Mouse (Mus musculus) fat pad, adult 2 months (tissue): ENCODE measurements at regions not wholly inside any gene's neighbourhood (a gene's known extent, or its start where the extent isn't known, plus 50 kb on each side); places are given as distances from the start of the nearest gene placed in this dataset.

Experiments
- DNase-seq: peaks from one replicate; pipeline ENCODE4 v3.0.0-alpha.2; 2011; ENCODE audit warnings: low read depth, low spot score; ENCODE audit errors: extremely low read depth

DNA sequence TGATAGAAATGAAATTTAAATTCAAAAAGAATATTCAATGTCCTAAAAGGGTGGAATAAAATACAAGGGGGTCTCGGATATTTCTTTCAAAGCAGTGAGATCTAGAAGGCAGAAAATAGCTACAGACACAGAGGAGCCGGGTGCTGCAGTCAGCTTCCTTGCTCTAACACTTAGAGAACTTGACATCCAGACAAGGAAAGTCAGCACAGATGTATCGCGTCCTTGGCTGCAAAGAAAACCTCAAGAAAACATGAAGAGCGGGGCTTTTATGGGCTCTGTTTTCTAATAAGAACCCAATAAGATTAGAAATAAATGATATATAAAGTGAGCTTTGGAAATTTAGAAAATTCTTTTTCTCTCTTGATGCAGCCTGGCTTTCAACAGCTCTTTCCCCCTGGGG lies 53.1 kb upstream of the Glis3 start:
- no peak for DNase-seq

DNA sequence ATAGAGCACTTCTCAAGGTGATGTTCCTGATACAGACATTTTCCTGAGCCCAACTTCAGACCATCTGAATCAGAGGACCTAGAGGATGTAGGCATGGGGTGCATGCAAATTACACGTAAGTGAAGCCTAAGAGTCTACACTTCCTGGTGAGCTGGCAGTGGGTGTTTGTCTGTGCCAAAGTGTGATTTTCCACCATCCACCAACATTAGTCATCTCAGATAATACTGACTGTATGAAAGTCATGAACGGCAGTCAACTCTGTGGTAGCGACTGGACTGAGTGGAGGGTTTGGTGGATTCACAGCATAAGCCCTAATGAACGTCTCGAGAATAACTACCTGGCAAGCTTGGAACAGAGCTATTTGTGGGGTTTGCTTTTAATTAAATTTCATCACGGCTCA lies 53.9 kb upstream of the Glis3 start:
- no peak for DNase-seq

DNA sequence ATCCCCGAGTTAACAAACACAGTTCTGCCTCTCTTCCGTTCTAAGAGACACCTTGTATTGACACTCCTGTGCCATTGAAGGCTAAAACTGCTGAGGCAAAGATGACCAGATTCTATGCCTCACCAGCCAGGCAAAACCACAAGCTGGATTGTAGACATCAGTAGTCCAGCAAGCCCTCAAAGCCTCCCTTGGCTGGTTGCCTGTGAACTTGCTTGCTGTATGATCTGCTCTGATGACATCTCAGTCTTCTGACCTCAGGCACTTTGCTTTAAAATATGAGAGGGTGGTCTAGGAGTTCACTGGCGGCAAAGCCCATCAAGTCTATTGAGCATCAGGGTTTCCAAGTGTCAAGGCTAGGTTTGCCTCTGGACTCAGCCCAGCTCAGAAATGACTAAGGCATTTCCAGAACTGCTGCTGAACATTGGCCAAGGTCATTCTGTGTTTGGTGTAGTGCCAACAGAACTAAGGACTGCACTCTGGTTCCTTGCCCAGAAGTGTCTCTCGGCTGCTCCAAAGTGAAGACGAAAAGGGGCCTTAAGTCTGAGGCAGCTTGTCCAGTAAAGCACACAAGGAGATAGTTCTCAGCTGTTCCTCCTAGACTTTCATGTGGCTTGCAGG lies 63.4 kb upstream of the Glis3 start:
- peak; percentile 8 for DNase-seq

DNA sequence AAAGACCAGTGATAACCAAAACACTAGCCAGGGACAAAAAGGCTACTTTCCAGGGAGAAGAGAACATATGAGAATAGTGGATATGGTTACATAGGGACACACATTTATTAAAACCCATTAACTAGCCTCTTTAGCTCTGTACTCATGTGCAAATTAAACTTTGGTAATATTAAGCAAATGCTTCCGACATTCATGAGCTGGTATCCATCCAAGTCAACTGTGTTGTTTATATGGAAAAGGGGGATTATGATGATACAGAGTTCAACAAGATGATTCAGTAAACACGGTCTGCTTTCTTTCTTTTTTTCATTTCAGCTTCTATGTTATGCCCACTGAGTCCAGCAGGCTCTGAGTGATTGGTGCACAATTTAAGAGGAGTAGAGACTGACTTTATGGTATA lies 65.2 kb upstream of the Glis3 start:
- no peak for DNase-seq

DNA sequence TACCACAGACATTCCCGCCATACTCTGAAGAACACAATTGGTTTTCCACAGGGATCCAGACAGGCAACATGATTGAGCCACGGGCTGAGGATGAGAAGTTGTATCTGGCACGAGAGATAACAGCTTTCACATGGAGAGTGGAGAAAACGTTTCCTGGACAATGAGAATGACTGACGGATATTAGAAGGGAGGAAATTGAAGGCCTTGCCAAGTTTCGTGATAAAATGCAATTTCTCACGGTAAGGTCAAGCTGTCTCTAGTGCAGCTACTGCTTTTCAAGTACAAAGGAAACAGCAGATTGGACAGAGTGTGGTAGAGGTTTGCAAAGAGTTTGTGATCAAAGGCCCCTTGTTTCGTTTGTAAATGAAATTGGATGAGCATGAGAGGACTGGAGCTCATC lies 65.7 kb upstream of the Glis3 start:
- DNase-seq = no peak

DNA sequence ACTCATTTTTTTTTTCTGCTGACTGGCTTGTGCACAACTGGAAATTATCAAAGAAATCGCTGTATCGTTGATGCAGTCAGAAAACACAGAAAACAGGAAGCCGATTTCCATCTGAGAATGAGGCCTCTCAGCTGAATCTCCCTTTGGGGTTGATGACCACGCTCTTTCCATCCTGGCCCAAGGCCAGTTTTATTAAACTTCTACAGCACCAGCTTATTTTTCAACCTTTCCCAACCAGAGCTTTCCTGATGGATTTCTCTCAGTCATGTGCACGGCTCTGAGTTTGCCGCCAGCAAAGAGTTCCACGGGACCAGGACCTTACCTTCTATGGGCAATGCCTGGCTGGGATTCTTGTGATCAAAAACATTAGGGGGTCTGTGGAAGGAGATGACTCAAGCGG lies 71.2 kb upstream of the Glis3 start:
- no peak for DNase-seq

DNA sequence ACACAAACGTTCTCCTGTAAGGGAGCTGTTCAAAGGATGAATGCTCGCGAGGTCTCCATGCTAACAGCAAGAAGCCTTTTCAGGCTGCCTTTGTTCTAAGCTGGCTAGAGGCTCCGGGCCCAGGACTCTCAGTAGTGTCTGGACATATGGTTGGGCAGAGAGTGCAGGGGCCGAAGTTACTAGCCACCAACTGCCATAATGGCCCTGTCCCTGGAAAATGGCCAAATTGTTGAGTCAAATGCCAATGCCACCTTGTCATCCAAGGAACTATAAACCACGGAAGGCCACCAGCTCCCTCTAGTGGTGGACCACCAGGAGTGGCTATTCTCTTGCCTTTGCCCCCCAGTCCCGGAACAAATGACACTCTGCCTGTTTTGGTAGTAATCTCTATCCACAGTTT lies 76.0 kb upstream of the Slc1a1 start:
- no peak for DNase-seq

DNA sequence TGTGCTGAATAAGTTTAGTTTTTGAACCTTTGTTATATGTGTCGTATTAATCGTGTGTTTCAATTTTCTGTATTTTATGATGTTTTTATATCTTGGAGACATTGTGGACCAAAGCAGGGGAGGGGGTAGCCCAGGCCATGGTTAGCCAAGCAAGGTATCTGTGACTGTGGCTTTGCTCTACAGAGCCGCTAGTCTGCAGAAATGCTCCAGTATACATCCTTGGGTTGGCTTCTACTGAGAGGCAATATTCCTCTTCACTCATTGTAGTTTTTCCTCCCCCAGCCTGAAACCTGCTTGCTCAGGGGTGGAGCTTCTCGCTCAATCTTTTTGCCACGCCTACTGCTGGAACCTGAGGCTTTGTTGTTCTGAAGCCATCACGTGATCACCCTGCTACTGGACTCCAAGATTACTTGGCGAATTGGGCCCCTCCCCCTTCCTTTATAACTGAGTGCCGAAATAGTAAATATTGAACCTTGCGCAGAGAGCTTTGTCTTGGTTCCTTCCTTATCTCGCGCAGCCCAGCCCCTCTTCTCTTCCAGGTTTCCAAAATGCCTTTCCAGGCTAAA lies 70.0 kb upstream of the Slc1a1 start:
- no peak for DNase-seq

DNA sequence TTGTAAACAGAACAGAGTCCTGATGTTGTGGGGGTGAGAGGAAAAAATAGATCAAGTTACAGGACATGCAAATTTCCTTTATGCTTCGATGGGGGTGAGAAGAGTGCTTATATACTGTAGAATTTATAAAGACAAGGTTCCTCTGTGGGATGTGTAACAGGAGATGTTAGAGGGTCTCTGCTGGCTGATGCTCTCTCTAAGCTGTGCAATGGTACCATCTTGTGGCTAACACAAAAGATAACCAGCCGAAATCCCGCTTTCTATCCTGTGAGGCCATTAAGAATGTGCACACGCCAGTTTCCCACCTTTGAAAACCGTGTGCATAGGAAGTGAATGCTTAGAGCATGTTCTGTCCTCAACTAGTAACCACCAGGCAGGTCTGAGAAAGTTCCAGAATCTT lies 66.6 kb upstream of the Slc1a1 start:
- DNase-seq = no peak

DNA sequence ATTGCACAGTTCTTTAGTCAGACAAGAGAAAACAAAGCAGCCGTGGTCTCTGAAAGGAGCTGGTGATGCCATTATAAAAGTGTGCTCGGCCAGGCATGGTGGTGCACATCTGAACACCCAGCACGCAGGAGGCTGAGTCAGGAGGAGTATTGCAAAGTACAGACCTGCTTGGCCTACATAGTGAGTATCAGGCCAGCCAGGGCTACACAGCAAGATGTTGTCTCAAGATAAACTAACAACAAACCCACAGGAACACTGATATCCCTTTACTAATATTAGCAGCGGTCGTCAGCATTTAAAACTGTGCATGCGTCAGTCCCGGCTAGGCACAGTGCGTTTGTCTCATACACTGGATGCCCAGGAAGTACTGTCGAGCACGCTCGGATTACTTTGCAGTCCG lies 64.4 kb upstream of the Slc1a1 start:
- no peak for DNase-seq

DNA sequence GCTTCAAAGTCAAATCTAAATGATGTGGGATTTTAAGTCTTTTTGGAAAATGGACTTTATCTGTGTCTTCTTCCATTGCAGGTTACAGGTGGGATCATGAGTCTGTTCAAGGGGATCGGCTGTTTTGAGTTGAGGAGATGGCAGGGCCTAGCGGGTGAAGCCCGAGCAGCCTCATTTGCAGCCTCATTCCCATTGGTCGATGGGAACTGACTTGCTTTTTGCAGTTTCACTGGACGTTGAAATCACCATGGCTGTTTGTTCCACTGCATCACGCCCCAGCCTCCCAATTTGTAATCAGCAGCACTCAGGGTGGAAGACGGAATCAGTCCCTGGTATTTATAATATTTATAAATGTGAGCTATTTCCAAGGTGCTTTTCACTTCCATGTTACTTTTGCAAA lies 63.0 kb upstream of the Slc1a1 start:
- no peak for DNase-seq

DNA sequence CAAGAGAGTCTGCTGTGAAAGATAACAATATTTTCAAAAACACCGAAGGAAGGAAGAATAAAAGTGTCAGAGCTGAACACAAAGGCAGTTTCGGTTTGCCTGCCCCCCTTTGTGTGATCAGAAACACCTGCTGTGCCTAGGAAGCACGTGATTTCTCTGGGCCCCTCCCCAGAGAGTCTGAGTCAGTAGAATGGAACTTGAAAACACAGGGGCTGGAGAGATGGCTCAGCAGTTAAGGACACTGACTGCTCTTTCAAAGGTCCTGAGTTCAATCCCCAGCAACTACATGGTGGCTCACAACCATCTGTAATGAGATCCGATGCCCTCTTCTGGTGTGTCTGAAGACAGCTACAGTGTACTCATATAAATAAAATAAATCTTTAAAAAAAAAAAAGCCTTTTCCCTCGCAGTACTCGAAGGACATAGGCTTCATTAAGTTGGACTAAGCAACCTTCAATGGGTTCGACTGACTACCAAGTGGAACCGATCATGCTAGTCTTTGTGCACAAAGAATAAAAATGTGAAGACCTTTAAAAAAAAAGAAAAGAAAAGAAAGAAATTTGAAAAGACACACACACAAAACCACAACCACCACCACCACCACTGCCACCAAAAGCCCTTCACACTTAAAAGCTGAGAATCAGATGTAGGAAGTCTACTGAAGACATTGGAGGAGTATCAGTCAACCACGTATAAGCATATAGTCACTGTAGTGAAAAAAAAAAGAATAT lies 61.8 kb upstream of the Slc1a1 start:
- DNase-seq = no peak

DNA sequence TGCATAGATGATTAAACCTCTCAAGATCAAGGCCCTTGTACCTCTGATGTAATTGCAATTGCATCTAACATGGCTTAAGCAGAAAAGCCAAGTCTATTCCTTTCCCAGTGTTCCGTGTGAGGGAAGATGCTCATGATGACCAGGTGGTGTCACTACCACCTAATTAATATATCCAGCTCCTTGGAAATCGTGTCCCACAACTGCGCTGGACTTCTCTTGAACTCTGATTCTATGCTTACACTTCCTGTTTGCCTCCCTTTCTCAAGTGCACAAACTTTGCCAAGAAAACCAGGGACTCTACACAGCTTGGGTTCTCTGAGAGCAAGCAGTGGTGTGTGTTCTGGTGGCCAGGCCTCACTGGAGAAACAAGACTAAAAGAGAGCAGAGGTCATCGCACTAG lies 58.0 kb upstream of the Slc1a1 start:
- no peak for DNase-seq

DNA sequence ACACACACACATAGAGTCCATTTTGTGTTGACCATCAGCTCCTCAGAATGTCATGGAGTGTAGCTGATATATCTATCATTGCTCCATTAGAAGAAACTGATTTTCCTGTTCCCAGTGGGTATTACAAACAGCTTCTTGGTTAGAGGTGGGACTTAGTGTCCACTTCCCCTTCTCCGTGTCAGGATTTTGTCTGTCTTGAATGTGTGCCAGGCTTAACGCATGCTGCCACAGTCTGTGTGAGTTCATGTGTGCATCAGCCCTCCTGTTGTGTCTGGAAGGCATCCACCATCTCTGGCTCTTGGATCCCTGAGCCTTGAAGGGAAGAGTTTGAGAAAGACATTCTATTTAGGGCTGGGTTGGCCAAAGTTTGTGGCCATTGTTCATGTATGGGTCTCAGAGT lies 57.2 kb upstream of the Slc1a1 start:
- DNase-seq = no peak

DNA sequence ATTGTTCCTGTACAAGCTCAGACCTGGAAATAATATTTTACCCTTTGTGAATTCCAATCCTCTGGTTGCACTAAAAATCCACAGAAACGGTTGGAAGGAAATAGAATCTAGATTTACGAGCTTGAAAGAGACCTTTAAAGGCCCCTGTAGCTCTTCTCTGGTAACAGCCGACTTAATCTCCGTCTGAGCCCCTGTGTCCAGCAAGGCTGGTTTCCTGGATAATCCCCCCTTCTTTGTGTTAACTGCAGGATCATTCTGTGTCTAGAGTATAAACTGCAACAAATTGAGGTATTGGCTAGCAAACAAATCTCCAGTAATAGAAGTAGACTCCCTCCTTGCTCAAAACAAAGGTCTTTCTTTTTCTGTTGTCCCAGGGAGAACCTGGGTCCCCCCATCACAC lies 56.5 kb upstream of the Slc1a1 start:
- DNase-seq = no peak

DNA sequence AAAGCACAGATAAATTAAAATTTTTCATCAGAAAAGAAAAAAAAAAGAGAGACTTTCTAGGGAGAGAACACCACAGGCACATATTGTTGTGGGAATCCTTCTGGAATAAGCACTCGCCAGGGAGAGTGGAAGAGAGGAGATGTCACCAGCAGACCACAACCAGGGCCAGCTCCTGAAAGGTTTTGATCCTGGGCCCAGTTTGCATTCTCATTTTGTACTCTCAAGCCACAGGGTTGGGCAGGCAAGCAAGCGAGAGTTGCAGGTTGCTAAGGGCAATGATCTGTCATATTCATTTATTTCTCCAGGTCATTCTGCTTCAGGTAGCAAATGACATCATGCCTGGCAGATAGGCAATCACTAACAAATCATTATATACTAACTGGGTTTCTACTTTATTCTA lies 52.9 kb upstream of the Slc1a1 start:
- no peak for DNase-seq
